In the genomic region with DNA sequence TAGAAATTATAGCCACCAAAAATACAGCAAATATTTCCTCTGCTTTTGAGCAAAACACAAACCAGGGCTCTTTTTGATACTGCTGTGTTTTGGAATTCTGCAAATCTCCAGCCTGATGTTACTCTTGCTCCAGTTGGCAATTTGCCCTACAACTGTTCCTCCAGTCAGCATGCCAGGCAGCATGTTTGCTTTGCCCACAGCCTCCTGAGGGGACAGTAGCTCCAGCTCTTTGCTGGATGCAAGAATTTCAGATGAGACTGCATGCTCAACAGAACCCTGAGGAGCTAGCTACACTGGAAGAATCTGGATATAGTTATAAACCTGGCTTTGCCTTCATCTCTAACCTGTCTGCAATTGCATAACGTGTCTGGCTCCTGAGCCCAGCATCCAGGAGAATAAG, we compare ENCODE assay signal across 10 mouse cellular contexts.
DNase-seq lines count a peak whose midpoint lies in the region; ATAC-seq and TF ChIP-seq lines count a peak whose summit lies in the region.
"Had no signal": no experiment of that assay in that cellular context is flagged by ENCODE, and none has a peak within 500 bp of the region (broad histone marks: within the 10 kb centered on the region; RNA-seq: fewer than 3 reads in every experiment).

No protein-coding gene starts in this region.

- no peaks in the 10 kb centered on the region for H3K27me3 ChIP-seq in heart, embryonic 11.5 days (ENCODE audit: control insufficient read depth, insufficient read depth, low read length)
- H3K27me3 ChIP-seq in midbrain, postnatal 0 days (ENCODE audit: insufficient read depth, low read length): no peaks in the 10 kb centered on the region
- H3K27me3 ChIP-seq in midbrain, embryonic 11.5 days (ENCODE audit: control insufficient read depth, insufficient read depth, low read length): no peaks in the 10 kb centered on the region
- no peaks in the 10 kb centered on the region for H3K27me3 ChIP-seq in forebrain, embryonic 15.5 days
- H3K27me3 ChIP-seq: midbrain, embryonic 12.5 days; Patski had no signal

- H3K4me1 ChIP-seq in heart, embryonic 11.5 days (ENCODE audit: control insufficient read depth, insufficient read depth, low read length): no peaks in the 10 kb centered on the region
- no peaks in the 10 kb centered on the region for H3K4me1 ChIP-seq in midbrain, postnatal 0 days (ENCODE audit: insufficient read depth, low read length)
- no peaks in the 10 kb centered on the region for H3K4me1 ChIP-seq in midbrain, embryonic 11.5 days (ENCODE audit: control insufficient read depth, insufficient read depth, low read length)
- peaks cover 5% of the 10 kb centered on the region; the same call in 1 of the 2 replicates for H3K4me1 ChIP-seq in forebrain, embryonic 15.5 days

- WGBS in heart, embryonic 11.5 days (ENCODE audit: insufficient replicate concordance): 77% methylated on average over 1 of the region's 1 CpGs
- WGBS in midbrain, postnatal 0 days: 64% methylated on average over 1 of the region's 1 CpGs
- WGBS in midbrain, embryonic 11.5 days: 73% methylated on average over 1 of the region's 1 CpGs
- 85% methylated on average over 1 of the region's 1 CpGs for WGBS in forebrain, embryonic 15.5 days

- no peak for TF ChIP-seq CTCF in midbrain, postnatal 0 days (IDR thresholded peaks at IDR 0.05)

- peak; percentile 7 to 12 for DNase-seq in heart, adult 9 months (ENCODE audit: low spot score in 2 of 2)
- peak; percentile 72 for DNase-seq in midbrain, postnatal 0 days (ENCODE audit: low spot score)
- no peak for DNase-seq in midbrain, embryonic 11.5 days (ENCODE audit: low spot score, missing footprints)
- DNase-seq in kidney, adult 8-10 months: peak; percentile 16 to 33
- DNase-seq in lung, postnatal 4 days: peak; percentile 15 to 36

- H3K9ac ChIP-seq in heart, embryonic 11.5 days (ENCODE audit: low read depth, low read length): no peak overlapping the region
- H3K9ac ChIP-seq in midbrain, postnatal 0 days (replicated peaks; ENCODE audit: low read length, poor library complexity, severe bottlenecking): no peak overlapping the region
- H3K9ac ChIP-seq in midbrain, embryonic 11.5 days (ENCODE audit: low read length): no peak overlapping the region
- H3K9ac ChIP-seq in forebrain, embryonic 15.5 days (replicated peaks): no peak overlapping the region
- H3K9ac ChIP-seq: midbrain, embryonic 12.5 days had no signal

- no peaks in the 10 kb centered on the region for H3K9me3 ChIP-seq in heart, embryonic 11.5 days (replicated peaks; ENCODE audit: control insufficient read depth, low read length)
- no peaks in the 10 kb centered on the region for H3K9me3 ChIP-seq in midbrain, postnatal 0 days (ENCODE audit: low read length)
- no peaks in the 10 kb centered on the region for H3K9me3 ChIP-seq in midbrain, embryonic 11.5 days (ENCODE audit: control insufficient read depth, low read length)
- H3K9me3 ChIP-seq in forebrain, embryonic 15.5 days: no peaks in the 10 kb centered on the region
- H3K9me3 ChIP-seq: midbrain, embryonic 12.5 days had no signal

- H3K4me3 ChIP-seq in heart, embryonic 11.5 days (ENCODE audit: low read depth, low read length): no peak overlapping the region
- H3K4me3 ChIP-seq in midbrain, postnatal 0 days (ENCODE audit: low read depth, low read length): no peak overlapping the region
- H3K4me3 ChIP-seq in midbrain, embryonic 11.5 days (ENCODE audit: low read depth, low read length): no peak overlapping the region
- H3K4me3 ChIP-seq in forebrain, embryonic 15.5 days: no peak overlapping the region
- H3K4me3 ChIP-seq: midbrain, embryonic 12.5 days had no signal

- no peaks in the 10 kb centered on the region for H3K36me3 ChIP-seq in heart, embryonic 11.5 days (ENCODE audit: control insufficient read depth, insufficient read depth, low read length)
- H3K36me3 ChIP-seq in midbrain, postnatal 0 days (ENCODE audit: insufficient read depth, low read length): no peaks in the 10 kb centered on the region
- no peaks in the 10 kb centered on the region for H3K36me3 ChIP-seq in midbrain, embryonic 11.5 days (ENCODE audit: control insufficient read depth, insufficient read depth, low read length)
- H3K36me3 ChIP-seq in forebrain, embryonic 15.5 days: no peaks in the 10 kb centered on the region
- H3K36me3 ChIP-seq: midbrain, embryonic 12.5 days had no signal

- H3K27ac ChIP-seq in heart, embryonic 11.5 days (ENCODE audit: low read depth, low read length): no peak overlapping the region
- H3K27ac ChIP-seq in midbrain, postnatal 0 days (ENCODE audit: low read depth, low read length): no peak overlapping the region
- H3K27ac ChIP-seq in midbrain, embryonic 11.5 days (ENCODE audit: low read depth, low read length): no peak overlapping the region
- no peak overlapping the region for H3K27ac ChIP-seq in forebrain, embryonic 15.5 days (replicated peaks)
- H3K27ac ChIP-seq: midbrain, embryonic 12.5 days had no signal

- no peak for ATAC-seq in heart, embryonic 11.5 days (replicated peaks; ENCODE audit: insufficient number of reproducible peaks, low FRiP score, low TSS enrichment)
- no peak for ATAC-seq in midbrain, postnatal 0 days (ENCODE audit: low FRiP score)
- ATAC-seq in midbrain, embryonic 11.5 days (ENCODE audit: low FRiP score): no peak
- no peak for ATAC-seq in inflammation-experienced regulatory T-cells, adult 6 months
- ATAC-seq in forebrain, embryonic 15.5 days (replicated peaks): no peak

- H3K4me2 ChIP-seq in heart, embryonic 11.5 days: no peak overlapping the region
- H3K4me2 ChIP-seq in midbrain, postnatal 0 days (ENCODE audit: low read depth, low read length, poor library complexity, severe bottlenecking): no peak overlapping the region
- H3K4me2 ChIP-seq in midbrain, embryonic 11.5 days: no peak overlapping the region
- no peak overlapping the region for H3K4me2 ChIP-seq in forebrain, embryonic 15.5 days (replicated peaks)
- H3K4me2 ChIP-seq: midbrain, embryonic 12.5 days had no signal
